Mouse (Mus musculus): ENCODE measurements around the gene Ewsr1.

GRCm38 (mm10) chr11:5114931-5115581 is 16.0 kb upstream of the Ewsr1 start:
- no peak for TF ChIP-seq ZNF384 (IDR thresholded peaks at IDR 0.05; ENCODE audit: low read depth, low read length)
- TF ChIP-seq USF2 (conservative IDR thresholded peaks at IDR 0.05; ENCODE audit: low read depth, low read length) = no peak
- TF ChIP-seq MYC (IDR thresholded peaks at IDR 0.05; ENCODE audit: low read depth, low read length) = no peak
- peak; percentile 100 for TF ChIP-seq CTCF (conservative IDR thresholded peaks at IDR 0.05 in 1 of 2, IDR thresholded peaks at IDR 0.05 in 1 of 2; ENCODE audit: low read depth in 2 of 2, low read length in 2 of 2)
- no peak for TF ChIP-seq TCF12 (IDR thresholded peaks at IDR 0.05; ENCODE audit: low read depth, low read length)
- no peak for TF ChIP-seq POLR2AphosphoS2 (IDR thresholded peaks at IDR 0.05; ENCODE audit: low read depth, low read length)
- no peak for TF ChIP-seq MAX (IDR thresholded peaks at IDR 0.05; ENCODE audit: low read length)
- TF ChIP-seq ZC3H11A (IDR thresholded peaks at IDR 0.05; ENCODE audit: low read depth, low read length) = peak; percentile 22; the same call in 1 of the 2 replicates
